Mouse (Mus musculus) spleen, adult 18-20 months (tissue): ENCODE data around the gene Krtap6-2.

ENCODE experiments used
- DNase-seq, 2 experiments: peaks; one replicate each; pipeline ENCODE4 v3.0.0; 2022; ENCODE audit warnings: mixed read lengths in 2 of 2

Gene Krtap6-2

DNA sequence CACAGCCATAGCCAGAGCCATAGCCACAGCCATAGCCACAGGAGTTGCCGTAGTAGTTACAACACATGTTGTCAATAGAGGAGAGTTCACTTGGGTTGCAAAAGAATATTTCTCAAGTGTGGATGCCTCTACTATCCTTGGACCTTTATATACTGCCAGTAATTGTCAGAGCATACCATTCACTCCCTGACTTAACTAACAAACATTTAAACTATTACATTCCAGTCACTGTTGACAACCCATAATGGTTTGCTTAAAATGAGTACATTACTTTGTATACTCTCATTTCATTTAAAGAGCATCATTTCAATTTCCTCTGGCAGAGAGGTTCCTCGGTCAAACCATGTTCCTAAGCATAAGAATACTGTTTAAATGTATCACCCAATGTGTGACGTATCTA lies at the start of gene Krtap6-2:
TSS of gene Krtap6-2 (minus strand) at position 101 of the 400 bp plus-strand sequence.
- DNase-seq = no peak

- DNase-seq = no peak
Observed at GRCm38 (mm10) chr16:89461189-89461588, 41.3 kb upstream of the Krtap6-2 start.

DNA sequence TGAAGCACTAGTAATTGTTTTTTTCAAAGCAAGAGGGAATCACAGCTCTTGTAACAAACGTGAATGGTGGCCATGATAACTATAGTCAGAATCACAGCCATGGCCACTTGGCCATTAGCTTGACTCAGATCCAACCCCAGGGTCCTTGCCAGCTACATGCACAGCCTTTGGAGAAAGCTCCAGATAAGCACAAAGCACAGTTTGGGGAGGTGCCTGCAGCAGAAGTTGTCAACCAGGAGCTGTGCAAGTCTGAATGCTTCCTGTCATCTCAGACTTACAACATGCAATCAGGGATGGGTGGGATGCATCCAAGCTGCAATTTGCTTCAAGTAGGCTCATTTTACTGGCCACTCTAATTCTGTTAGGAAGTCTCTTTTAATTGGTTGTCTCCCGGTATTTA lies 9.7 kb upstream of the Krtap6-2 start:
- no peak for DNase-seq

DNA sequence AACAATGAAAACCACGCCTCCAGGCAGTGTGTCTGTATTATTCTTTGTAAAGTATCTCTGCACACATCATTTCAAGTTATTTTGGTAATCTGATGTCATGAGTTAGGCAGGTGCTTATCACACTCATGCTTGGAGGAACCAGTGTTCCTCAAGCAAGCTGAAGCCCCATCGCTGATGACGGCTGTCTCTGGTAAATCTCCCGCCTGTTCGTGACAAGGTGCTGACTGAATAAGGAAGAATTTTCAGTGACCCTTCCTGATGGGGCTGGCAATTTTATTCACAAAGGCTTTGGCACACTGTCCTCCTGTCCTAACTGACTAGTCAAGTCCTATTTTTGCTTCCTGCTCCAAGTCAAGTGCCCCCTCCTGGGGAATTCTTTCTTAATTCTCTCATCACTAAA lies 5.4 kb upstream of the Krtap6-2 start:
- no peak for DNase-seq

DNA sequence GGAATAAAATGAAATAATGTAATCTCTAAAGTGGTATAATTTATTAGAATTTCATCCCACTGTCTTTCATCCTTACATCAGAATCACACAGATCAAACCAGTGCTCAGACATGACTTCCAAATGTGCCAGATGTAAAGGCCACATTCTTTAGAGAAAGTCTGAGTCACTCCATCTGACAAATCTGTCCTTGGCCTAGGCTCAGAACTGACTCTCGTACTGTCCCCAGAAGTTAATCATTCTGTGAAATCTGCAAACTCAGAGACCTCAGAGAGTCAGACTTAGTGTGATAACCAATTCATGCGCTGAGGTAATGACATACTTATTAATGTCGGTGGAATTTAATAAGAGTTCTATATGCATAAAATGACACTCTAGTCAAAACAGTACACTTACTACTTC lies 3.6 kb downstream of the Krtap6-2 start:
- DNase-seq = no peak

DNA sequence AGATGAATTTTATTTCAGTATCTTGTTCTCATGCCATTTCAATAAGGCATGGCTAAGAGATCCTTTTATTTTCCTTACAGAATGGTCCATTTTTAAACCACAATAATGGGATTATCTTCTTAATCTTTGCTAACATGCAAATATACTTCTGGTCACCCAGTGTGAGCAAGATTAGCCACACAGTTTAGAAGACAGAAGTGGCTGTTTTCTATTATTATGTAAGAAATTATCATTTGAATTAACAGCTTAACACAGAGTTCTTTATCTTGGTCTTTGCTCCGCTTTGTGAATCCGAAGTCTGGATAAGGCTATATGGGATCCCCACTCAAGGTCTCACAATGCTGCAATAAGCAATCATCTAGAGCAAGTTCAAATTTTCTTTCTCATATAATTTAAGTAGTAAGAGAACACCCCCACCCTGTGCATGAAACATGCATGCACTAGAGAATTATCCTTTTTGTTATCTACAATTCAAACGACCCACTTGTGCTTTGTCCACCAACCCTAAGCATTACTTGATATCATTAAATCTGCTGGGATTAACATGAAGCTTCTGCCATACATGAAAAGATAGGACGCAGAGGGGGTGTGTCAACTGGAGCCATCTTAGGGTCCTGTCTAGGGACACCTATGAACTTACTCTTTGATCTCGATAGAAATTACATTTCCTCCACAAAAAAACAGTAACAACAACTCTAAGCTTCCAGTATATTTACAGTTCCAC lies 9.4 kb downstream of the Krtap6-2 start:
- DNase-seq = no peak

DNA sequence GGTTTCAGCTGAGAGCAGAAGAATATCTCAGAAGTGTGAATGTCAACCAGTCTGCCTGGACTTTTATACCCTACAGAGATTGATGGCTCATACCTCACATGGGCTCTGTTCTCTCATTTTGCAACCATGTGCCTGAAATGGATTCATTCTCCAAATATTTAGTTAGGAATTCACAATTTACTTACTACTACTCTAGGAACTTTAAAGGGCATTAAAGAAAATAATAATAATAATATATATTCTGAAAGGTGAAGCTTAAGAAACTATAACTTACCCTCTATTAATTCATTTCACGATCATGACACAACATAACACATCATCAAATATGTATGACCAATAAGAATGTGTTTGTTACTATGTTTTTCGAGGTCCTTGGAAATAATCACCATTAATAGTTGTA lies 16.1 kb downstream of the Krtap6-2 start, which contains the start of gene Krtap21-1:
TSS of gene Krtap21-1 (minus strand) at position 101 of the 400 bp plus-strand sequence.
- no peak for DNase-seq

DNA sequence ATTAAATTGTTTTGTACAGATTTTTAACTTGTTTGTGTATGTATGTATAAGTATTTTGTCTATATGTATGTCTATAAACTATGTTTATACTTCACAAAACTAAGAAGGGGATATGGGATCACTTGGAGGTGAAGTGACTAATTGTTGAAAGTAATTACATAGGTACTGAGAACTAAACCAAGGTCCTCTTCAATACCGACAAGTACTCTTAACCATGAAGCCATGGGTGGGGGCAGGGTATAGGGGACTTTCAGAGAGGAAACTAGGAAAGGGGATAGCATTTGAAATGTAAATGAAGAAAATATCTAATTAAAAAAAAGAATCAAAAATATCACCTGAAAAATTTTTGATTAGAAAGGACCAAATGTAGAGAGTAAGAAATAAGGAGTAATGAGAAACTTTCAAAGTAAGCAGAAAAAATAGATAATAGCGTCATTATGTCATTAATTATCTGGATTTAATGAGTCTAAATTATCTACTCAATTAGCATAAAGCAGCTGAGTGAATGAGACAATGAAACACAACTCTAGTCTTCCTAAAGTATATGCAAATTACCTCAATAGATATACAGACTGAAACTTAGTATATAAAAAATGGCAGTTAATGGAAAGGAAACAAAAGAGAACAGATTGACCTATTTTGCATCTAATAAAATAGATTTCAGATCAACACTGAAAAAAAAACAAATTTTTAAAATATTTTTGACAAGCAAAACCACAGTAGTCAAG lies 47.0 kb downstream of the Krtap6-2 start:
- DNase-seq = no peak
